Mouse (Mus musculus) adrenal gland, adult (tissue): ENCODE measurements around the gene Fam53a.

Experiments used
- DNase-seq, 2 experiments: peaks; one replicate each; pipeline ENCODE4 v3.0.0; 2022 to 2023; ENCODE audit warnings: low spot score in 1 of 2; ENCODE audit not compliant: inconsistent age in 2 of 2

The Fam53a gene

GRCm38 (mm10) chr5:33629301-33629987, at the start of gene Fam53a, which contains the start of gene Gm9903:
Gene Fam53a, minus strand, starts transcription at chr5:33629635.
Gene Gm9903, plus strand, starts transcription at chr5:33629925.
- peak; percentile 100 for DNase-seq

GRCm38 (mm10) chr5:33678244-33678643, 48.8 kb upstream of the Fam53a start:
- no peak for DNase-seq

- DNase-seq = peak in 1 of 2 experiments; percentile 73
Observed at GRCm38 (mm10) chr5:33675964-33676363, 46.5 kb upstream of the Fam53a start.

GRCm38 (mm10) chr5:33674439-33674838, 45.0 kb upstream of the Fam53a start:
- no peak for DNase-seq

- DNase-seq = no peak
Observed at GRCm38 (mm10) chr5:33671659-33672058, 42.2 kb upstream of the Fam53a start.

- peak in 1 of 2 experiments; percentile 71 for DNase-seq
Observed at GRCm38 (mm10) chr5:33668223-33668622, 38.8 kb upstream of the Fam53a start.

- DNase-seq = no peak
Observed at GRCm38 (mm10) chr5:33658664-33659050, 29.2 kb upstream of the Fam53a start.

GRCm38 (mm10) chr5:33657787-33658663, 28.6 kb upstream of the Fam53a start, which contains the start of the genes Tacc3 and Tmem129:
Gene Tacc3, plus strand, starts transcription at chr5:33658128.
Gene Tmem129, minus strand, starts transcription at chr5:33658416.
- peak; percentile 99 for DNase-seq

GRCm38 (mm10) chr5:33657251-33657786, 27.9 kb upstream of the Fam53a start:
- no peak for DNase-seq

- DNase-seq = peak in 1 of 2 experiments; percentile 38
Observed at GRCm38 (mm10) chr5:33656739-33657138, 27.3 kb upstream of the Fam53a start.

GRCm38 (mm10) chr5:33655251-33655840, 25.9 kb upstream of the Fam53a start:
- DNase-seq = peak in 1 of 2 experiments; percentile 30

GRCm38 (mm10) chr5:33654424-33654823, 25.0 kb upstream of the Fam53a start:
- DNase-seq = peak; percentile 32 to 41

GRCm38 (mm10) chr5:33652783-33653173, 23.3 kb upstream of the Fam53a start:
- DNase-seq = no peak

GRCm38 (mm10) chr5:33651921-33652782, 22.7 kb upstream of the Fam53a start, which contains the start of gene Slbp:
Gene Slbp, minus strand, starts transcription at chr5:33652574.
- DNase-seq = peak; percentile 98 to 99

- no peak for DNase-seq
Observed at GRCm38 (mm10) chr5:33651541-33651920, 22.1 kb upstream of the Fam53a start.

- DNase-seq = no peak
Observed at GRCm38 (mm10) chr5:33651017-33651416, 21.6 kb upstream of the Fam53a start.

- DNase-seq = peak; percentile 34 to 80
Observed at GRCm38 (mm10) chr5:33640652-33641051, 11.2 kb upstream of the Fam53a start.

GRCm38 (mm10) chr5:33638826-33639225, 9.4 kb upstream of the Fam53a start:
- peak in 1 of 2 experiments; percentile 26 for DNase-seq

GRCm38 (mm10) chr5:33637606-33638350, 8.3 kb upstream of the Fam53a start:
- peak in 1 of 2 experiments; percentile 21 for DNase-seq
